Mouse (Mus musculus): ENCODE data around the gene Ptprn2. TPM values are rescaled to one million over a fixed set of nuclear protein-coding genes. Genes with fewer than 3 reads are reported as not detected.

The Ptprn2 gene
- polyA plus RNA-seq, 1 experiment from 2014 or later, result 0.79 TPM

GRCm38 (mm10) chr12:116594866-116595610 lies 109.5 kb downstream of the Ptprn2 start:
- Histone ChIP-seq H3K9me3 (replicated peaks; ENCODE audit: control insufficient read depth, low read length) (no peaks in the 10 kb centered on the region), H3K36me3 (replicated peaks; ENCODE audit: control insufficient read depth, insufficient read depth, low read depth, low read length) (no peaks in the 10 kb centered on the region), H3K4me2 (ENCODE audit: low read depth, low read length) (no peak overlapping the region), H3K27me3 (ENCODE audit: control insufficient read depth, insufficient read depth, low read length) (no peaks in the 10 kb centered on the region), H3K27ac (replicated peaks; ENCODE audit: low read depth, low read length) (no peak overlapping the region), H3K4me3 (ENCODE audit: low read depth, low read length) (no peak overlapping the region), H3K4me1 (ENCODE audit: control insufficient read depth, insufficient read depth, low read length) (no peaks in the 10 kb centered on the region), H3K9ac (replicated peaks; ENCODE audit: low read length) (no peak overlapping the region)
- DNase-seq (ENCODE audit: low spot score), result no peak
- 93% methylated on average over 7 of the region's 7 CpGs for WGBS
- no peak for ATAC-seq (replicated peaks; ENCODE audit: insufficient number of reproducible peaks, low FRiP score, low TSS enrichment, low read depth)

- no peaks in the 10 kb centered on the region for H3K27me3 ChIP-seq (ENCODE audit: control insufficient read depth, insufficient read depth, low read length)
- no peak overlapping the region for H3K4me3 ChIP-seq (ENCODE audit: low read depth, low read length)
- WGBS, result 91% methylated on average over 4 of the region's 4 CpGs
- H3K27ac ChIP-seq (replicated peaks; ENCODE audit: low read depth, low read length), result no peak overlapping the region
- DNase-seq (ENCODE audit: low spot score) (no peak), ATAC-seq (replicated peaks; ENCODE audit: insufficient number of reproducible peaks, low FRiP score, low TSS enrichment, low read depth) (no peak)
- no peak overlapping the region for H3K4me2 ChIP-seq (ENCODE audit: low read depth, low read length)
- H3K9me3 ChIP-seq (replicated peaks; ENCODE audit: control insufficient read depth, low read length), result no peaks in the 10 kb centered on the region
- no peaks in the 10 kb centered on the region for H3K36me3 ChIP-seq (replicated peaks; ENCODE audit: control insufficient read depth, insufficient read depth, low read depth, low read length)
- no peaks in the 10 kb centered on the region for H3K4me1 ChIP-seq (ENCODE audit: control insufficient read depth, insufficient read depth, low read length)
- H3K9ac ChIP-seq (replicated peaks; ENCODE audit: low read length), result no peak overlapping the region
Measured at GRCm38 (mm10) chr12:116595727-116596126, 110.2 kb downstream of the Ptprn2 start.

- no peak overlapping the region for H3K4me3 ChIP-seq (ENCODE audit: low read depth, low read length)
- WGBS, result 91% methylated on average over 20 of the region's 20 CpGs
- ATAC-seq (replicated peaks; ENCODE audit: insufficient number of reproducible peaks, low FRiP score, low TSS enrichment, low read depth), result no peak
- no peak overlapping the region for H3K27ac ChIP-seq (replicated peaks; ENCODE audit: low read depth, low read length)
- H3K4me2 ChIP-seq (ENCODE audit: low read depth, low read length), result no peak overlapping the region
- H3K27me3 ChIP-seq (ENCODE audit: control insufficient read depth, insufficient read depth, low read length), result no peaks in the 10 kb centered on the region
- H3K9ac ChIP-seq (replicated peaks; ENCODE audit: low read length), result no peak overlapping the region
- H3K9me3 ChIP-seq (replicated peaks; ENCODE audit: control insufficient read depth, low read length), result no peaks in the 10 kb centered on the region
- H3K4me1 ChIP-seq (ENCODE audit: control insufficient read depth, insufficient read depth, low read length), result no peaks in the 10 kb centered on the region
- no peaks in the 10 kb centered on the region for H3K36me3 ChIP-seq (replicated peaks; ENCODE audit: control insufficient read depth, insufficient read depth, low read depth, low read length)
- no peak for DNase-seq (ENCODE audit: low spot score)
Measured at GRCm38 (mm10) chr12:116596993-116597392, 111.5 kb downstream of the Ptprn2 start.

GRCm38 (mm10) chr12:116597670-116598069 lies 112.2 kb downstream of the Ptprn2 start:
- Histone ChIP-seq H3K27me3 (ENCODE audit: control insufficient read depth, insufficient read depth, low read length) (no peaks in the 10 kb centered on the region), H3K4me1 (ENCODE audit: control insufficient read depth, insufficient read depth, low read length) (no peaks in the 10 kb centered on the region), H3K9ac (replicated peaks; ENCODE audit: low read length) (no peak overlapping the region), H3K27ac (replicated peaks; ENCODE audit: low read depth, low read length) (no peak overlapping the region), H3K36me3 (replicated peaks; ENCODE audit: control insufficient read depth, insufficient read depth, low read depth, low read length) (no peaks in the 10 kb centered on the region), H3K4me2 (ENCODE audit: low read depth, low read length) (no peak overlapping the region), H3K9me3 (replicated peaks; ENCODE audit: control insufficient read depth, low read length) (no peaks in the 10 kb centered on the region), H3K4me3 (ENCODE audit: low read depth, low read length) (no peak overlapping the region)
- no peak; the same call in 1 of the 2 replicates for ATAC-seq (replicated peaks; ENCODE audit: insufficient number of reproducible peaks, low FRiP score, low TSS enrichment, low read depth)
- no peak for DNase-seq (ENCODE audit: low spot score)
- 87% methylated on average over 5 of the region's 5 CpGs for WGBS

DNA sequence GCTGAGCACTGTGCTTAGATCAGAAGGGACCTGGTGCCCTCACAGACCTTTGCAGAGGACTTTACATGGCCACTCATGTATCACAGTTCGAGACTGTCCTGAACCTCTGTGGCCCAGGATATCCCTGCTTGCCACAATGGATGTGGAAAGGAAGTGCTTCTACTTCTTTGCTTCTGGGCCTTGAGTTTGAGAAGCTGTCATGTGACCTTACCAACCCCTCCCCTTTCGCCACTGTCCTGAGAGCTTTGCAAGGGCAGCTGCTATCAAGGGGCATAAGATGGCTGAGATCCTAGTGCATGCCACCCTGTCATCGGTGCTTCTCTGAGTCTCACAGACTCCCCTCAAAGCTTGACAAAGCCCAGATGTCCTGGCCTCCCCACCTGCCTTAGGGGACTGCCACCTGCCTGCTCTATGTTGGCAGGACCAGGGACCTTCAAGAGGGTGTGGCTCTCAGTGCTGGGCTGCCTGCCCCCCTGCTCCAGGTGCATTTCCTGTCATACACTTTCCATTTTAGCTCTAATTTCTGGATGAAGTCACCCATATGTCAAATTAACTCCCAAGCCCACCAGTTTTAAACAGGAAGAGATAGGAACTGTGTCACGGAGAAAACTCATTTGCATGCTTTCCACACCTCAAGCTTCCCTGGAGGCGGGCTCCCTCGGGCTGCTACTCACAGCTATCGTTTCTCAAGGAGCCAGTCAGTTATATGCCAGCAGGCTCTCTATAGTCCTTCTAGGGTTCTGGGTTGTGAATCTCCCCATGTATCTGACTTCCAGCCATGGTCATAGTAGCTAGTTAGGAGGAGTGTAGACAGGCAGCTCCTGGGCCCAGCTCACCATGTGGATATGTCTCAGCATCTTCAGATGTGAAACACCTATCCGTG lies 112.8 kb downstream of the Ptprn2 start:
- no peak for ATAC-seq (replicated peaks; ENCODE audit: insufficient number of reproducible peaks, low FRiP score, low TSS enrichment, low read depth)

GRCm38 (mm10) chr12:116599537-116599936 lies 114.0 kb downstream of the Ptprn2 start:
- Histone ChIP-seq H3K27me3 (ENCODE audit: control insufficient read depth, insufficient read depth, low read length) (no peaks in the 10 kb centered on the region), H3K4me2 (ENCODE audit: low read depth, low read length) (no peak overlapping the region), H3K27ac (replicated peaks; ENCODE audit: low read depth, low read length) (no peak overlapping the region), H3K36me3 (replicated peaks; ENCODE audit: control insufficient read depth, insufficient read depth, low read depth, low read length) (no peaks in the 10 kb centered on the region), H3K9me3 (replicated peaks; ENCODE audit: control insufficient read depth, low read length) (no peaks in the 10 kb centered on the region), H3K9ac (replicated peaks; ENCODE audit: low read length) (no peak overlapping the region), H3K4me3 (ENCODE audit: low read depth, low read length) (no peak overlapping the region), H3K4me1 (ENCODE audit: control insufficient read depth, insufficient read depth, low read length) (no peaks in the 10 kb centered on the region)
- no peak; the same call in 1 of the 2 replicates for ATAC-seq (replicated peaks; ENCODE audit: insufficient number of reproducible peaks, low FRiP score, low TSS enrichment, low read depth)
- WGBS, result 81% methylated on average over 1 of the region's 1 CpGs
- DNase-seq (ENCODE audit: low spot score), result peak; percentile 45

More for the DNA sequence above, 112.8 kb downstream of the Ptprn2 start:
- no peak overlapping the region for H3K4me2 ChIP-seq (ENCODE audit: low read depth, low read length)
- DNase-seq (ENCODE audit: low spot score), result no peak
- H3K9ac ChIP-seq (replicated peaks; ENCODE audit: low read length), result no peak overlapping the region
- H3K9me3 ChIP-seq (replicated peaks; ENCODE audit: control insufficient read depth, low read length), result no peaks in the 10 kb centered on the region
- H3K27ac ChIP-seq (replicated peaks; ENCODE audit: low read depth, low read length), result no peak overlapping the region
- H3K27me3 ChIP-seq (ENCODE audit: control insufficient read depth, insufficient read depth, low read length), result no peaks in the 10 kb centered on the region
- 85% methylated on average over 8 of the region's 8 CpGs for WGBS
- no peaks in the 10 kb centered on the region for H3K4me1 ChIP-seq (ENCODE audit: control insufficient read depth, insufficient read depth, low read length)
- no peaks in the 10 kb centered on the region for H3K36me3 ChIP-seq (replicated peaks; ENCODE audit: control insufficient read depth, insufficient read depth, low read depth, low read length)
- H3K4me3 ChIP-seq (ENCODE audit: low read depth, low read length), result no peak overlapping the region

DNA sequence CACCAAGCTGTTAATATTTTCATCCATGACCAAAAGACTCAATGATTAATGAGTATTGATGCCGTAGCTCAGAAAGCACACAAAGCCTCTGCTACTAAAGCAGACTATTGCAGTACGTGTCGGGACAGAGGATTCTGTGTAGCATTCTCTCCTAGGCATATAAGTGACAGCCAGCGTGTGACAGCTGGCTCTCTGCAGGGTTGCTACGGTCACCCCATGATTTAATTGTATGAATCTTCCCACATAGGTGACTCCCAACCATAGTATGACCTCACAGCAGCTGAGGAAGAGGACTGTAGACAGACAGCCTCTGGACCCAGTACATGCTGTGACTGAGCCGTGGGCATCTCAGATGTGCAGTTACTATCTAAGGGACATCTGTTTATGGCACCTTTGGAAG lies 114.5 kb downstream of the Ptprn2 start:
- Histone ChIP-seq H3K4me3 (ENCODE audit: low read depth, low read length) (no peak overlapping the region), H3K27ac (replicated peaks; ENCODE audit: low read depth, low read length) (no peak overlapping the region), H3K27me3 (ENCODE audit: control insufficient read depth, insufficient read depth, low read length) (no peaks in the 10 kb centered on the region), H3K4me1 (ENCODE audit: control insufficient read depth, insufficient read depth, low read length) (no peaks in the 10 kb centered on the region), H3K4me2 (ENCODE audit: low read depth, low read length) (no peak overlapping the region), H3K36me3 (replicated peaks; ENCODE audit: control insufficient read depth, insufficient read depth, low read depth, low read length) (no peaks in the 10 kb centered on the region), H3K9me3 (replicated peaks; ENCODE audit: control insufficient read depth, low read length) (no peaks in the 10 kb centered on the region), H3K9ac (replicated peaks; ENCODE audit: low read length) (no peak overlapping the region)
- DNase-seq (ENCODE audit: low spot score), result no peak
- ATAC-seq (replicated peaks; ENCODE audit: insufficient number of reproducible peaks, low FRiP score, low TSS enrichment, low read depth), result no peak
- 81% methylated on average over 6 of the region's 6 CpGs for WGBS

DNA sequence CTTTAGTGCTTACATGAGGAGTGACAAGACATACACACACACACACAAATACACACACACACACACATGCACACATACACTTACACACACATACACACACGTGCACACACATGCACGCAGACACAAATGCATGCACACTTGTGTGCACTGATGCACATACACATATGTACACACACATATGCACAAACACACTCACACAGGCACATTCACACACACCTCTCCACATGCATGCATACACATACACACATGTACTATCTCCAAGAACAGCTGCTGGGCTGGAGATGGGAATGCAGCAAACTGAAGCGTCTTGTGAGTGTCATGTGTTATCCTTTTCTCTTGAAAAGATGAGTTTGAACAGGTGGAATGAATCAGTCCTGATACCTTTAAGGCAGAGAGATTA lies 115.9 kb downstream of the Ptprn2 start:
- WGBS, result 94% methylated on average over 3 of the region's 3 CpGs
- H3K4me1 ChIP-seq (ENCODE audit: control insufficient read depth, insufficient read depth, low read length), result no peaks in the 10 kb centered on the region
- H3K27me3 ChIP-seq (ENCODE audit: control insufficient read depth, insufficient read depth, low read length), result no peaks in the 10 kb centered on the region
- H3K4me3 ChIP-seq (ENCODE audit: low read depth, low read length), result no peak overlapping the region
- no peak for ATAC-seq (replicated peaks; ENCODE audit: insufficient number of reproducible peaks, low FRiP score, low TSS enrichment, low read depth)
- DNase-seq (ENCODE audit: low spot score), result no peak
- no peak overlapping the region for H3K9ac ChIP-seq (replicated peaks; ENCODE audit: low read length)
- no peak overlapping the region for H3K4me2 ChIP-seq (ENCODE audit: low read depth, low read length)
- no peaks in the 10 kb centered on the region for H3K9me3 ChIP-seq (replicated peaks; ENCODE audit: control insufficient read depth, low read length)
- H3K27ac ChIP-seq (replicated peaks; ENCODE audit: low read depth, low read length), result no peak overlapping the region
- no peaks in the 10 kb centered on the region for H3K36me3 ChIP-seq (replicated peaks; ENCODE audit: control insufficient read depth, insufficient read depth, low read depth, low read length)
